Mouse (Mus musculus) heart, adult 2 months (tissue): ENCODE results near the gene H2-Ke6.

Experiments
- EP300 ChIP-seq: fragments of 200-500 bp; IDR thresholded peaks from 2 replicates; pipeline ENCODE4 v1.6.1; 2011; ENCODE audit warnings: low read depth, low read length, control low read depth; ENCODE audit not compliant: insufficient read depth
- POLR2A ChIP-seq: fragments of 200-500 bp; IDR thresholded peaks from 2 replicates; pipeline ENCODE4 v1.6.1; 2011; ENCODE audit warnings: mild to moderate bottlenecking, low read depth, low read length, control low read depth; ENCODE audit not compliant: insufficient read depth

- TF ChIP-seq EP300 (peak; percentile 57; the same call in 1 of the 2 replicates), POLR2A (peak; percentile 91)
Observed at GRCm38 (mm10) chr17:33978631-33979031, 49.2 kb downstream of the H2-Ke6 start.
